Mouse (Mus musculus): ENCODE data around the gene Vwa7. TPM values are rescaled to one million over a fixed set of nuclear protein-coding genes. Genes with fewer than 3 reads are reported as not detected.
"Not testable (repeated sequence)": the region's sequence is repeated elsewhere in the genome, so short reads cannot be mapped to it uniquely, and the experiment has no call there.

The Vwa7 gene
- polyA plus RNA-seq, 1 experiment from 2014 or later: 0.26 TPM

GRCm38 (mm10) chr17:35028315-35028714 lies 11.9 kb downstream of the Vwa7 start:
- Histone ChIP-seq H3K27ac (peak overlapping the region; percentile 23; the same call in 1 of the 2 replicates), H3K4me1 (peaks cover 58% of the 10 kb centered on the region), H3K27me3 (ENCODE audit: insufficient read depth, poor library complexity, severe bottlenecking) (peaks cover 7% of the 10 kb centered on the region; the same call in 1 of the 2 replicates), H3K36me3 (no peaks in the 10 kb centered on the region), H3K9me3 (no peaks in the 10 kb centered on the region), H3K4me3 (no peak overlapping the region)
- DNase-seq (ENCODE audit: low spot score): no peak
- WGBS: 75% methylated on average over 2 of the region's 2 CpGs

- H3K27ac ChIP-seq: peak overlapping the region; percentile 42; the same call in 1 of the 2 replicates
- no peaks in the 10 kb centered on the region for H3K36me3 ChIP-seq
- no peaks in the 10 kb centered on the region for H3K9me3 ChIP-seq
- peaks cover 7% of the 10 kb centered on the region; the same call in 1 of the 2 replicates for H3K27me3 ChIP-seq (ENCODE audit: insufficient read depth, poor library complexity, severe bottlenecking)
- DNase-seq (ENCODE audit: low spot score): no peak
- H3K4me3 ChIP-seq: no peak overlapping the region
- H3K4me1 ChIP-seq: peaks cover 42% of the 10 kb centered on the region
- WGBS: 40% methylated on average over 19 of the region's 19 CpGs
Observed at GRCm38 (mm10) chr17:35029691-35030532, 13.5 kb downstream of the Vwa7 start.

GRCm38 (mm10) chr17:35031272-35031671 lies 14.9 kb downstream of the Vwa7 start:
- peaks cover 7% of the 10 kb centered on the region; the same call in 1 of the 2 replicates for H3K27me3 ChIP-seq (ENCODE audit: insufficient read depth, poor library complexity, severe bottlenecking)
- no peaks in the 10 kb centered on the region for H3K36me3 ChIP-seq
- 88% methylated on average over 11 of the region's 11 CpGs for WGBS
- H3K9me3 ChIP-seq: no peaks in the 10 kb centered on the region
- DNase-seq (ENCODE audit: low spot score): no peak
- no peak overlapping the region for H3K27ac ChIP-seq
- no peak overlapping the region for H3K4me3 ChIP-seq
- H3K4me1 ChIP-seq: peaks cover 34% of the 10 kb centered on the region

GRCm38 (mm10) chr17:35031880-35032279 lies 15.5 kb downstream of the Vwa7 start:
- H3K27me3 ChIP-seq (ENCODE audit: insufficient read depth, poor library complexity, severe bottlenecking): peaks cover 7% of the 10 kb centered on the region; the same call in 1 of the 2 replicates
- H3K4me3 ChIP-seq: no peak overlapping the region
- H3K4me1 ChIP-seq: peaks cover 29% of the 10 kb centered on the region
- 75% methylated on average over 7 of the region's 7 CpGs for WGBS
- no peaks in the 10 kb centered on the region for H3K9me3 ChIP-seq
- H3K36me3 ChIP-seq: no peaks in the 10 kb centered on the region
- H3K27ac ChIP-seq: no peak overlapping the region
- no peak for DNase-seq (ENCODE audit: low spot score)

- no peak for DNase-seq (ENCODE audit: low spot score)
- WGBS: 64% methylated on average over 8 of the region's 8 CpGs
- H3K27ac ChIP-seq: no peak overlapping the region
- H3K36me3 ChIP-seq: no peaks in the 10 kb centered on the region
- H3K9me3 ChIP-seq: no peaks in the 10 kb centered on the region
- peaks cover 24% of the 10 kb centered on the region for H3K4me1 ChIP-seq
- H3K4me3 ChIP-seq: no peak overlapping the region
- peaks cover 7% of the 10 kb centered on the region; the same call in 1 of the 2 replicates for H3K27me3 ChIP-seq (ENCODE audit: insufficient read depth, poor library complexity, severe bottlenecking)
Observed at GRCm38 (mm10) chr17:35032323-35032870, 16.0 kb downstream of the Vwa7 start.

- not testable (repeated sequence) for H3K9me3 ChIP-seq, H3K36me3 ChIP-seq
- WGBS: 70% methylated on average over 1 of the region's 1 CpGs
Observed at GRCm38 (mm10) chr17:35033703-35034102, 17.3 kb downstream of the Vwa7 start.

GRCm38 (mm10) chr17:35034896-35035295 lies 18.5 kb downstream of the Vwa7 start:
- WGBS: 70% methylated on average over 6 of the region's 6 CpGs
- Histone ChIP-seq H3K4me1 (peaks cover 9% of the 10 kb centered on the region), H3K36me3 (no peaks in the 10 kb centered on the region), H3K4me3 (no peak overlapping the region), H3K9me3 (no peaks in the 10 kb centered on the region), H3K27ac (no peak overlapping the region), H3K27me3 (ENCODE audit: insufficient read depth, poor library complexity, severe bottlenecking) (peaks cover 7% of the 10 kb centered on the region; the same call in 1 of the 2 replicates)
- DNase-seq (ENCODE audit: low spot score): no peak

More at GRCm38 (mm10) chr17:35033703-35034102, 17.3 kb downstream of the Vwa7 start:
- not testable (repeated sequence) for DNase-seq (ENCODE audit: low spot score); H3K27me3 ChIP-seq (ENCODE audit: insufficient read depth, poor library complexity, severe bottlenecking); H3K4me3 ChIP-seq; H3K27ac ChIP-seq
- peaks cover 19% of the 10 kb centered on the region for H3K4me1 ChIP-seq

- DNase-seq (ENCODE audit: low spot score): no peak
- Histone ChIP-seq H3K9me3 (no peaks in the 10 kb centered on the region), H3K4me3 (no peak overlapping the region), H3K36me3 (no peaks in the 10 kb centered on the region), H3K27me3 (ENCODE audit: insufficient read depth, poor library complexity, severe bottlenecking) (no peaks in the 10 kb centered on the region), H3K4me1 (peaks cover 8% of the 10 kb centered on the region), H3K27ac (no peak overlapping the region)
- 85% methylated on average over 11 of the region's 11 CpGs for WGBS
Observed at GRCm38 (mm10) chr17:35039121-35039873, 22.9 kb downstream of the Vwa7 start.

- Histone ChIP-seq H3K27ac (peak overlapping the region; percentile 98), H3K9me3 (no peaks in the 10 kb centered on the region), H3K4me1 (peaks cover 50% of the 10 kb centered on the region), H3K4me3 (no peak overlapping the region), H3K27me3 (ENCODE audit: insufficient read depth, poor library complexity, severe bottlenecking) (no peaks in the 10 kb centered on the region), H3K36me3 (no peaks in the 10 kb centered on the region)
- WGBS: 79% methylated on average over 4 of the region's 4 CpGs
- DNase-seq (ENCODE audit: low spot score): no peak
Observed at GRCm38 (mm10) chr17:35043794-35044193, 27.4 kb downstream of the Vwa7 start.

- peak overlapping the region; percentile 72 for H3K4me3 ChIP-seq
- no peaks in the 10 kb centered on the region for H3K36me3 ChIP-seq
- no peaks in the 10 kb centered on the region for H3K9me3 ChIP-seq
- no peaks in the 10 kb centered on the region for H3K27me3 ChIP-seq (ENCODE audit: insufficient read depth, poor library complexity, severe bottlenecking)
- peaks cover 63% of the 10 kb centered on the region for H3K4me1 ChIP-seq
- 45% methylated on average over 7 of the region's 7 CpGs for whole genome bisulfite sequencing
- DNase-seq (ENCODE audit: low spot score): peak; percentile 78
- H3K27ac ChIP-seq: peak overlapping the region; percentile 98
Observed at GRCm38 (mm10) chr17:35044904-35045806, 28.8 kb downstream of the Vwa7 start.

GRCm38 (mm10) chr17:35045807-35046680 lies 29.7 kb downstream of the Vwa7 start:
- no peak for DNase-seq (ENCODE audit: low spot score)
- H3K36me3 ChIP-seq: no peaks in the 10 kb centered on the region
- 4% methylated on average over 47 of the region's 48 CpGs for WGBS
- no peaks in the 10 kb centered on the region for H3K9me3 ChIP-seq
- peaks cover 63% of the 10 kb centered on the region for H3K4me1 ChIP-seq
- H3K27me3 ChIP-seq (ENCODE audit: insufficient read depth, poor library complexity, severe bottlenecking): no peaks in the 10 kb centered on the region
- peak overlapping the region; percentile 98 for H3K27ac ChIP-seq
- peak overlapping the region; percentile 72 for H3K4me3 ChIP-seq
